Mouse (Mus musculus): Measurements from ENCODE around the gene Zswim4.

GRCm38 (mm10) chr8:84178592-84178991 is 58.3 kb downstream of the Zswim4 start:
- TF ChIP-seq CTCF (IDR thresholded peaks at IDR 0.05; ENCODE audit: extremely low read depth, insufficient read depth, insufficient read length, insufficient replicate concordance) (no peak), POLR2A (IDR thresholded peaks at IDR 0.05; ENCODE audit: low read depth, low read length) (no peak)
